Comparison of ENCODE assay signal across 17 mouse cellular contexts in the genomic region with DNA sequence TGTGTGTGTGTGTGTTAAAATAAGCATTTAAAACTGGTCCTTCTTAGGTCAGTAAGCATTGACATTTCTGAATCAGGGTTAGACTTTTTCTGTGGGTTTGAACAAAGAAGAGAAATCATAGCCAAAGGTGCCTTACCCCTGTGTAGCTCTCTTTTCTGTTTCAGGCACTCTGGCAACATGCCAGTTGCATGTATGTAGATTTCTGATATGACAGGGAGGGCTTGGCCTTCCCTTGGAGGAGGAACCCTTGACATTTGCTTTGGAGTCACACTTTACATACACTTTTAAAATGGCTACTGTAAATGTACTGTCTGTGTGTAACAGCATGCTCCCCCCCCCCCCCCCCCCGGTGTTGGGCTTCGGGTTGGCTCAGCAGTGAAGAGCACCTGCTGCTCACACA.
"Had no signal": no experiment of that assay in that cellular context is flagged by ENCODE, and none has a peak within 500 bp of the region (broad histone marks: within the 10 kb centered on the region; RNA-seq: fewer than 3 reads in every experiment).

No protein-coding gene starts in this region.

- DNase-seq: kidney, adult 8-10 months; kidney, postnatal 36 days; lung, embryonic 14.5 days; lung, postnatal 10 days; lung, postnatal 4 days; retina, postnatal 1 day; right cerebral cortex, postnatal 4 days; thymus, postnatal 36 days had no signal

- H3K4me3 ChIP-seq: left cerebral cortex, adult 2 months; limb, embryonic 15.5 days; liver, embryonic 12.5 days; megakaryocyte, embryonic 14.5 days; midbrain, embryonic 12.5 days; myocyte; neural tube, embryonic 13.5 days had no signal

- ATAC-seq: intestine, embryonic 16.5 days; liver, embryonic 12.5 days had no signal

- H3K27me3 ChIP-seq: limb, embryonic 15.5 days; liver, embryonic 12.5 days; megakaryocyte, embryonic 14.5 days; midbrain, embryonic 12.5 days; neural tube, embryonic 13.5 days had no signal

- H3K27ac ChIP-seq: kidney, postnatal 0 days; left cerebral cortex, adult 2 months; limb, embryonic 15.5 days; liver, embryonic 12.5 days; midbrain, embryonic 12.5 days had no signal

- H3K9me3 ChIP-seq: limb, embryonic 15.5 days; liver, embryonic 12.5 days; megakaryocyte, embryonic 14.5 days; midbrain, embryonic 12.5 days; neural tube, embryonic 13.5 days had no signal

- H3K9ac ChIP-seq: limb, embryonic 15.5 days; liver, embryonic 12.5 days; lung, embryonic 14.5 days; midbrain, embryonic 12.5 days; neural tube, embryonic 13.5 days had no signal

- H3K36me3 ChIP-seq: limb, embryonic 15.5 days; midbrain, embryonic 12.5 days; neural tube, embryonic 13.5 days had no signal
